Mouse (Mus musculus) activated CD4-positive, CD25-positive, alpha-beta regulatory T cell, adult 4 months (primary cell): Measurements from ENCODE around the gene Gm48552. TPM values are rescaled to one million over a fixed set of nuclear protein-coding genes. Genes with fewer than 3 reads are reported as not detected.
A peak's percentile ranks its signal among the peaks of the same experiment; 100 is the strongest.

Experiments used
- ATAC-seq: one replicate; pipeline ENCODE4 v1.8.0; 2017
- polyA plus RNA-seq, 2 experiments: library from polyadenylated mRNA; unstranded; fragments of 100-300 nt; shearing (Covaris generic); gene quantifications; one replicate each; pipeline ENCODE4 v1.2.1; 2017

Gene Gm48552
- polyA plus RNA-seq, 2 experiments from 2014 or later: 1.4 TPM; not detected in 1

- peak; percentile 65 for ATAC-seq
These were observed 44.9 kb downstream of the Gm48552 start for GRCm38 (mm10) chr10:81433541-81434289.

- no peak for ATAC-seq
These were observed 45.8 kb downstream of the Gm48552 start for GRCm38 (mm10) chr10:81434361-81435263.

DNA sequence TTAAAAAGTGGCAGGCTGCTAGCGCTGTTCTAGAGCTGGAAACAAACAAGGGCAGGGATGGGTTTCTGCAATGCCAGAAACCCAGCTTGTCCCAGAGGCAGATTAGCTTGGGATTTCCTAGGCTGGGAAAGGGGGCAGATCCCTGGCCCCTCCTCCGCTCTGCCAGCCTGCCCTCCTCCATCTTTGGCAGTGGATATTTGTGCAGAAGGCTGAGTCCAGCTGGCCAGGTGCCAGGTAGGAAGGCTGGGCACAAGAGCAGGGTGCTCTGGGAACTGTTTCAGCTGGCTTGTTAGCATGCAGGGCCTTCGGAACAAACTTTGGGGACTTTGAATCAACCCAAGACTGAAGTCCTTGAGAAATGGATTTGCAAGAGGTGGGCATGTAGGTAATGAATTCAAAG, 46.6 kb downstream of the Gm48552 start:
- ATAC-seq: no peak

Other genes with a start within 250 kb of the Gm48552 start
- 10 to 100 TPM; 17.6 to 23.8 TPM for gene Pias4, start 221.1 kb upstream of the Gm48552 start, polyA plus RNA-seq
- gene Eef2, start 212.4 kb upstream of the Gm48552 start, polyA plus RNA-seq: 1,000 to 10,000 TPM in 1 of 2 experiments, 100 to 1,000 TPM in 1; 933 to 1,303 TPM
- gene Dapk3, start 206.0 kb upstream of the Gm48552 start, polyA plus RNA-seq: 1 to 10 TPM; 4.1 to 4.9 TPM
- gene 4930442H23Rik, start 205.2 kb upstream of the Gm48552 start, polyA plus RNA-seq: not detected
- under 1 TPM in 1 of 2 experiments, not detected in 1; 0.17 TPM for gene Nmrk2, start 187.0 kb upstream of the Gm48552 start, polyA plus RNA-seq
- gene Atcay, start 158.2 kb upstream of the Gm48552 start, polyA plus RNA-seq: 1 to 10 TPM; 4.0 to 5.0 TPM
- 1 to 10 TPM in 1 of 2 experiments, under 1 TPM in 1; 0.79 to 1.5 TPM for gene Zfr2, start 155.8 kb upstream of the Gm48552 start, polyA plus RNA-seq
- gene Matk, start 136.1 kb upstream of the Gm48552 start, polyA plus RNA-seq: 10 to 100 TPM; 54.3 to 64.7 TPM
- 100 to 1,000 TPM; 148 to 166 TPM for gene Mrpl54, start 122.1 kb upstream of the Gm48552 start, polyA plus RNA-seq
- gene Apba3, start 122.0 kb upstream of the Gm48552 start, polyA plus RNA-seq: 10 to 100 TPM; 10.2 to 18.0 TPM
- 1 to 10 TPM; 2.4 to 3.1 TPM for gene Tjp3, start 97.4 kb upstream of the Gm48552 start, polyA plus RNA-seq
- gene Pip5k1c, start 96.0 kb upstream of the Gm48552 start, polyA plus RNA-seq: 10 to 100 TPM; 11.1 to 16.9 TPM
- gene Cactin, start 67.9 kb upstream of the Gm48552 start, polyA plus RNA-seq: 1 to 10 TPM; 5.1 to 5.7 TPM
- 10 to 100 TPM; 20.9 to 21.4 TPM for gene Tbxa2r, start 60.3 kb upstream of the Gm48552 start, polyA plus RNA-seq
- gene Gipc3, start 45.7 kb upstream of the Gm48552 start, polyA plus RNA-seq: not detected
- gene Hmg20b, start 38.5 kb upstream of the Gm48552 start, polyA plus RNA-seq: 10 to 100 TPM; 18.7 to 20.6 TPM
- 1 to 10 TPM; 1.2 TPM for gene Mfsd12, start 31.5 kb upstream of the Gm48552 start, polyA plus RNA-seq
- gene 4930404N11Rik, start 23.2 kb upstream of the Gm48552 start, polyA plus RNA-seq: 1 to 10 TPM in 1 of 2 experiments, not detected in 1; 2.1 TPM
- gene Fzr1, start 10.5 kb upstream of the Gm48552 start, polyA plus RNA-seq: 10 to 100 TPM; 19.3 to 20.1 TPM
- gene Dohh, start 4.6 kb upstream of the Gm48552 start, polyA plus RNA-seq: 10 to 100 TPM; 12.7 to 13.7 TPM
- gene Gm48551, start 4.5 kb upstream of the Gm48552 start, polyA plus RNA-seq: 1 to 10 TPM; 1.1 to 1.2 TPM
- 10 to 100 TPM in 1 of 2 experiments, 1 to 10 TPM in 1; 7.3 to 13.3 TPM for gene Smim24, start 4.0 kb downstream of the Gm48552 start, polyA plus RNA-seq
- gene Nfic, start 66.6 kb downstream of the Gm48552 start, polyA plus RNA-seq: 10 to 100 TPM; 15.2 to 16.0 TPM
- 1 to 10 TPM in 1 of 2 experiments, under 1 TPM in 1; 0.44 to 1.5 TPM for gene Celf5, start 93.7 kb downstream of the Gm48552 start, polyA plus RNA-seq
- 10 to 100 TPM; 33.4 to 41.8 TPM for gene Ncln, start 107.4 kb downstream of the Gm48552 start, polyA plus RNA-seq
- gene S1pr4, start 111.1 kb downstream of the Gm48552 start, polyA plus RNA-seq: 10 to 100 TPM; 70.0 to 70.7 TPM
- 10 to 100 TPM; 55.2 to 62.0 TPM for gene Gna15, start 135.2 kb downstream of the Gm48552 start, polyA plus RNA-seq
- 10 to 100 TPM; 21.7 to 24.5 TPM for gene Gna11, start 156.2 kb downstream of the Gm48552 start, polyA plus RNA-seq
- 100 to 1,000 TPM; 120 to 125 TPM for gene Aes, start 170.5 kb downstream of the Gm48552 start, polyA plus RNA-seq
- 1 to 10 TPM in 1 of 2 experiments, under 1 TPM in 1; 0.78 to 1.5 TPM for gene Tle2, start 185.6 kb downstream of the Gm48552 start, polyA plus RNA-seq
- under 1 TPM in 1 of 2 experiments, not detected in 1; 0.89 TPM for gene Tle6, start 212.1 kb downstream of the Gm48552 start, polyA plus RNA-seq
- gene BC025920, start 217.3 kb downstream of the Gm48552 start, polyA plus RNA-seq: 1 to 10 TPM; 1.5 to 2.5 TPM
- gene Sirt6, start 238.8 kb downstream of the Gm48552 start, polyA plus RNA-seq: 10 to 100 TPM; 23.1 TPM
- gene Ankrd24, start 239.5 kb downstream of the Gm48552 start, polyA plus RNA-seq: 1 to 10 TPM; 1.1 to 1.7 TPM